Mouse (Mus musculus): ENCODE data around the gene Fbxl14.

The Fbxl14 gene

DNA sequence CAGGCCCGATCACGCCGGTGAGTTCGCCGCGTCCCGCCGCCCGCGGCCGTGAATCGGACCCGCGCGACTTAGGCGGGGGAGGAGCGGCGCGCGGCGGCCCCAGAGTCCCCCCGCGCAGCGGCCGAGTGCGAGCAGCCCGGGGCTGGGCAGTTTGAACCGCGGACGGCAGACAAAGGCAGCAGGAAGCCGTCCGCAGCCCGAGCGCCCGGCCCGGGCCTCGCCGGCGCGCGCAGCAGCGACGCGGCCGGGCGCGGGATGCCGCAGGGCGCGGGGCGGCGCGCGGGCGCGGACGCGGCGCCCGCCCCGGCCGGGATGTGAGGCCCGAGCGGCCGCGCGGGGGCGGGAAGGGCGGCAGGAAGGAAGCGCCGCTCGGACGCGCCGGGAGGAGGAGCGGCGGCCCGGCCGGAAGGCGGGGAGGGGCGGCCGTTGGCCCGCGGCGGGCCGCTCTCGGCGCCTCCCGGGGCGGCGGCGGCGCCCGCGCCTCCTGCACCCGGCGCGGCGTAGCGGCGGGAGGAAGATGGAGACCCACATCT, at the start of gene Fbxl14:
Fbxl14 (plus strand) TSS at position 326 of the 533 bp plus-strand sequence.
- in situ Hi-C loops (cut with MboI, MseI), result no loop called here

DNA sequence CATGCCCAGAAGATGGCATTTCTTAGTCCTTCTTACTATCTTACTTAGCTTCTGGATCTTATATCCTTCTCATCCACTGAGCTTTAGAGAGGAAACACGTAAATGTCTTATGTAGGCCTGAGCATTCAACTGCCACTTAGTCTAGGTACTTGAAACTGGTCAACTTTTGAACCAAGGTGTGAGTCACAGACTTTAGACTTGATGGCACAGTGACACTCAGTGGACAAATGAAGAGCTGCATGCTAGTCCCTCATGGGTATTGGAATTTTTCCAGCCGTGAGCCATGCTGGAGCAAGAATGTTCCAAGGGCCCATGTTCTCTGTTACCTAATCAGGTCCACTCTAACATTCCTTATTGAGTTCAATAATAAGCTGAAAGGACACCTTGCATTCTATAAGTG, 49.0 kb upstream of the Fbxl14 start:
- in situ Hi-C loops (cut with MboI, MseI), result no loop called here

- in situ Hi-C loops (cut with MboI, MseI), result no loop called here
Measured at GRCm38 (mm10) chr6:119431751-119432324, 47.6 kb upstream of the Fbxl14 start.

DNA sequence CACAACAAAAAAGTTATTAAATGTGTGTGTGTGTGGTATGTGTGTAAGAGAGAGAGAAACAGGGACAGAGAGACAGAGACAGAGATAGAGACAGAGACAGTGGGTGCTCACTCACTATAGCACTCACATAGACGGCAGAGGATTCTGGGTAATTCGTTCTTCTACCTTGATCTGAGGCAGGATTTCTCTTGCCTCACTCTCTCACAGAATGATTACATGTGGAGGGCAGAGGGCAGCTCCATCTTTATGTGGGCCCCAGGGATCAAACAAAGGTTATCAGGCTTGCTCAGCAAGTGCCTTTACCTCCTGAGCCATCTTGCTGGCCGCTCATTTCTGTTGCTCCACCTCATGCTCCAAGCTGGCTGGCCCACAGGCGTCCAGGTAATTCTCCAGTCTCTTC, 45.1 kb upstream of the Fbxl14 start:
- in situ Hi-C loops (cut with MboI, MseI), result no loop called here

- in situ Hi-C loops (cut with MboI, MseI), result loop anchor here (5.0 kb wide), 2 partner anchors 211 to 216 kb away; no protein-coding TSS in a partner anchor
Measured at GRCm38 (mm10) chr6:119437894-119438761, 41.3 kb upstream of the Fbxl14 start.

GRCm38 (mm10) chr6:119442729-119443128, 36.7 kb upstream of the Fbxl14 start:
- in situ Hi-C loops (cut with MboI, MseI), result loop anchor here (5.0 to 10.0 kb wide), 2 partner anchors 90 to 878 kb away; partner anchors contain the start of gene Ankrd26 (in 1 of the 2)

- in situ Hi-C loops (cut with MboI, MseI), result loop anchor here (5.0 to 10.0 kb wide), 2 partner anchors 92 to 879 kb away; partner anchors contain the start of gene Ankrd26 (in 1 of the 2)
Measured at GRCm38 (mm10) chr6:119443742-119444645, 35.5 kb upstream of the Fbxl14 start.

DNA sequence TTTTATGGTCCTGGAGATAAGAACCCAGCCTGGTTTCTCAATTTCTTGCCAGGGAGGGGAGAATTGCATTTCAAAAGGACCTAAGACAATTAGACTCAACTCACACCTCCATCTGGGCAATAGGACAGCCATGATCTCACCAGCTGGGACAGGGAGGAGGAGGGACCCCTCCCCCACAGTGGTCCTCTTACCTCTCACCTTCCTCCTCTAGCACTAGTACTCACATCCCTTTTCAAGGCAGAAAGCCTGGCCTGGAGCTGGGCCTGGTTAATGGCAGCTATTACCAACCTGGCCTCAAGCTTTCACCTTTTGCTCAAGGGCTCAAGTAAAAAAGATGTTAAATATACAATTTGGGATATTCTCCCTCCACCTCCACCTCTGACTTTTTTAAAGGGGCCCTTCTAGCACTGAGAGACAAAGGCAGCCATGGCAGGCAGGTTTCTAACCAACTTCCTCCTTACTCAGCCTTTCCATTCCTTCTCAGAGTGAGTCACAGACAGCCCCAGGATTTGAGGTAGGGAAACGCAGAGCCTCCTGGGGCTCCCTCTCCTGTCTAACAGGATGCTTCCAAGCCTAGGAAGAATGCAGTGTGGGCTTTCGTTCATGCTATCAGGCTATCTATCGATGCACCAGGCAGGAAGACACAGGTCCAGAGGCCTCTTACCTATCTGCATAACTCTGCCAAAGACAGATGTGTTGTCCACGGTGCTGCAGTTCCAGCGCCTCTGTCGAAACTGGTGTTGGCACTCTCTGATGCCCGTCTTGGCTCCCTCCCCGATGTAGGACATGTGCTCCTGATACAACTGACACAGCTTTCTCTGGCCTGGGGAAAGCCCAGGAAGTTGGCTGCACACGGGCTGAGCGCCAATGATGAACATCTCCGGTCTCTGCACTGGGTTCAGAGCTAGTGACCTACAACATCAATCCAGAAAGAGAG, 33.5 kb upstream of the Fbxl14 start:
- in situ Hi-C loops (cut with MboI, MseI), result loop anchor here in 1 of 2 experiments (10.0 kb wide), 1 partner anchor 881 kb away; the partner anchor contains the start of gene Ankrd26

GRCm38 (mm10) chr6:119448321-119449059, 31.0 kb upstream of the Fbxl14 start:
- in situ Hi-C loops (cut with MboI, MseI), result loop anchor here in 1 of 2 experiments (10.0 kb wide), 1 partner anchor 884 kb away; the partner anchor contains the start of gene Ankrd26

GRCm38 (mm10) chr6:119449060-119449499, 30.4 kb upstream of the Fbxl14 start:
- in situ Hi-C loops (cut with MboI, MseI), result loop anchor here in 1 of 2 experiments (10.0 kb wide), 1 partner anchor 884 kb away; the partner anchor contains the start of gene Ankrd26

GRCm38 (mm10) chr6:119450965-119451943, 28.2 kb upstream of the Fbxl14 start:
- in situ Hi-C loops (cut with MboI, MseI), result no loop called here

DNA sequence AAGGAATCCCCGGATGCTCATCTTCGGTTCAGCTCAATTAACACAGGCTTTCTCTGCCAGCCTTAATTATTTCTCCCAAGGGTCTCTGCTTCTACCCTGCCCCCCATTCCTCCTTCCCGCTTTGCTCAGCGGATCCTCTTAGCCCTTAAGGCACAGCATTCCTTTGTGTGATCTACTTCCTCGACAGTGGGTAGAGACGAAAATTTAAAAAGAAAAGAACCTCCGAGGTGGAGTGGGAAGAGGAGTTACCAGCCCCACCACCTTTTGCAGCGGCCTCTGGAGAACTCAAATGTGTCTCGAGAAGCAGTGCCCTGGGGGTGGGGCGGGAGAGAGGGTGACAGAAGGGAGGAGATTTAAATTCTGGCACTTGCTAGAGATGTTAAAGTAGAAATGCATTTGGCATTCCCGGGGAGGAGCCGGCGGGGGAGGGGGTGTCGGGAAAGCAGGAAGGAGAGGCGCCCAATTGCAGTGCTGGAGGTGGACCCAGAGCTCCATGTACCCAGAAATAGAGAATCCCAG, 27.4 kb upstream of the Fbxl14 start:
- in situ Hi-C loops (cut with MboI, MseI), result no loop called here

GRCm38 (mm10) chr6:119458166-119458565, 21.3 kb upstream of the Fbxl14 start:
- in situ Hi-C loops (cut with MboI, MseI), result no loop called here

- in situ Hi-C loops (cut with MboI, MseI), result no loop called here
Measured at GRCm38 (mm10) chr6:119459041-119459440, 20.4 kb upstream of the Fbxl14 start.

DNA sequence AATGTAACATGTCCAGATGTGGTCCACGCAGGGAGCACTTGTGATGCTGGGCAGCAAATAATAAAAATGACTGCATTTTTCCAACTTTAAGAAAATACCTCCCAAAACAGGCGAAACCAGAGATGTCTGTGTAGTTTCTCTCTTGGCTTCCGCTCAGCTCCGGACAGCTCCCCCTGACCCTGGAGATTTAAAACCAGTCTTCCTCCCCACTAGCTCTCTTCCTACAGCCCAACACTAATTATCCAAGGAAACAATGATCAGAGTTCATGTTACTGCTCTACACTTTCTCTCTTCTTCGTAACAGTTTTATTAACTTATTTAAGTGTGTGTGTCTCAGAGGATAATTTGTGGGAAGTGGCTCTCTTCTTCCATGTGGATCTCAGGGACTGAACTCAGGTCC, 19.1 kb upstream of the Fbxl14 start:
- in situ Hi-C loops (cut with MboI, MseI), result no loop called here

- in situ Hi-C loops (cut with MboI, MseI), result no loop called here
Measured at GRCm38 (mm10) chr6:119466161-119466560, 13.3 kb upstream of the Fbxl14 start.

DNA sequence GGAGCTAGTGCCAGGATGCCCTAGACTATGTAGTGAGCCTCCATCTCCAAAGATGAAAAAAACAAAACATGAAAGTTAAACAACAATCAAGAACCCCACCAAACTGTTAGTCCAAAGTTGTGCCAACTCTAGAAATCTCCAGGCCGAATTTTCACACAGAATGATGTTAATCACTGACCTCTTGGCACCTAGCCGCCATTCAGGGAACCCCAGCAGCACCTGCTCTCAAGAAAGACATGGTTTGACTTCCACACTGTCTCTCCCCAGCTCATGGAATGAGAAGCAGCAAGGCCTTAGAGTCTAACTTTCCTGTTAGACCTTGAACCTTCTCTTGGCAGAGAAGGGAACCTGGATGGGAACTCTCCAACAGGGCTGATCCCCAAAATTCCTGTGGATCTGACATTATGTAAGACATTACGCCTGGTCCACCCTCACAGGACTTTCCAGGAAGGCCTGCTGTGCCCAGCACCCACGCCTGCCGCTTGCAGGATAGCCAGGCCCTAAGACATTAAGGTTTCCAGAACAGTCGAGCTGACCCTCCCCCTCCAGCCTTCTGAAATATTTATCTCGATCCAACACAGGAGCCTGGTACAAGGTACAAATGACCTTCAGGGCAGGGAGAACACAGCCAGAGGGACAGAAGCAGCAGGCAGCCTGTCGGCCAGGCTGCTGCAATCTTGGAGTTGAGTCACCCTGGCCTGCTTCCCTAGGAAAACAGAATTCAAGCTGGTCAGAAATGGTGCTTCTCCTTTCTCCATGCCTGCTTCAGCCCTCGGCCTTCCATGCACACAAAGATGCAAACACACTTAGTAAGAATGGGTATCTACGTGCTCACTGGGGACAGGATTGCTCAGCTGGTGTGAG, 12.3 kb upstream of the Fbxl14 start:
- in situ Hi-C loops (cut with MboI, MseI), result no loop called here

Measured in T-helper 17 cell (primary cell).